Mouse (Mus musculus) spleen, adult 2 months (tissue): ENCODE results near the gene Cyp8b1.

ENCODE experiments used
- CTCF ChIP-seq: fragments of 200-500 bp; IDR thresholded peaks from 2 replicates; pipeline ENCODE4 v1.5.1; 2011; ENCODE audit warnings: mild to moderate bottlenecking, inconsistent platforms; ENCODE audit not compliant: insufficient read depth, insufficient read length, insufficient replicate concordance; ENCODE audit errors: extremely low read depth
- POLR2A ChIP-seq: fragments of 200-500 bp; IDR thresholded peaks from 2 replicates; pipeline ENCODE4 v1.6.1; 2011; ENCODE audit warnings: low read depth, low read length, inconsistent platforms

DNA sequence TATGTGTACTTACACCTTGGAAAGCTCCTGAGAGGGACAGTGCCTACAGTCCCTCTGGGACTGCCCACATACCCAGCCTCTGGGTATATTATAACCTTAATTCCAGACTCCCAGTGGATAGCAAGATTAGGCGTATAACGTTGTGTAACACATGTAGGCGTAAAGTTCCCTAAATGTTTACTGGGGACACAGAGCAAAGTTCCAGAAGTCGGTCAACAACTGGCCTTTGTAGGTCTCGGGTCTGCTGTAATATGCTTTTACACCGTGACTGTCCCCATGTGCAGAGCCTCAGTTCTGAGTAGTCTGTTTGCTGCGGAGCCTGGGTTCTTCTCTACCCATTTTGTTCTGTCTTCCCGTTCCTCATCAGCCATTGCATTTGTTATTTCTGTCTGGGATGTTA is 7.3 kb upstream of the Cyp8b1 start:
- TF ChIP-seq CTCF (no peak), POLR2A (no peak)
